Mouse (Mus musculus): ENCODE results near the gene 9230112D13Rik. TPM values are rescaled to one million over a fixed set of nuclear protein-coding genes. Genes with fewer than 3 reads are reported as not detected.

9230112D13Rik gene
- not detected for total RNA-seq (2021)

DNA sequence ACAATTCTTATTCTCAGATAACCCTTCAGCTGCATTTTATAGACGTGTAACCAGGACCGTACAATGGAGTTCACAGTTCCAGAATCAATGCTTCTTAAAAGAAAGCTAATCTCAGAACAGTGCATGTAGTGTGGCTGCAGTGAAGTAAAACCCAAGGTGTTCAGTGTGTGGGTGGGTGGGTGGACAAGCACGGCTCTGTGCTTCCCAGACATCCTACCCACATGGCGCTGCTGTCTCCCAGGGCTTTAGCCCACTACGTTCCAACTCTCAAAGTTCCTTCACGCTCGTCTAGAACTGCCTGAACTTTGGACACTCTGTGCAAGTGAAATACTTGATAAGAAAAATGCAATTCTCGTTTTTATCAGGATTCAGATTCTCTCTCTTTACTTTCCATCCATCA lies at the start of gene 9230112D13Rik:
TSS of gene 9230112D13Rik (minus strand) at position 101 of the 400 bp plus-strand sequence.
- intact Hi-C loops (cut with DNase I) = no loop called here
- no peak for DNase-seq (ENCODE audit: low spot score in 2 of 2)

DNA sequence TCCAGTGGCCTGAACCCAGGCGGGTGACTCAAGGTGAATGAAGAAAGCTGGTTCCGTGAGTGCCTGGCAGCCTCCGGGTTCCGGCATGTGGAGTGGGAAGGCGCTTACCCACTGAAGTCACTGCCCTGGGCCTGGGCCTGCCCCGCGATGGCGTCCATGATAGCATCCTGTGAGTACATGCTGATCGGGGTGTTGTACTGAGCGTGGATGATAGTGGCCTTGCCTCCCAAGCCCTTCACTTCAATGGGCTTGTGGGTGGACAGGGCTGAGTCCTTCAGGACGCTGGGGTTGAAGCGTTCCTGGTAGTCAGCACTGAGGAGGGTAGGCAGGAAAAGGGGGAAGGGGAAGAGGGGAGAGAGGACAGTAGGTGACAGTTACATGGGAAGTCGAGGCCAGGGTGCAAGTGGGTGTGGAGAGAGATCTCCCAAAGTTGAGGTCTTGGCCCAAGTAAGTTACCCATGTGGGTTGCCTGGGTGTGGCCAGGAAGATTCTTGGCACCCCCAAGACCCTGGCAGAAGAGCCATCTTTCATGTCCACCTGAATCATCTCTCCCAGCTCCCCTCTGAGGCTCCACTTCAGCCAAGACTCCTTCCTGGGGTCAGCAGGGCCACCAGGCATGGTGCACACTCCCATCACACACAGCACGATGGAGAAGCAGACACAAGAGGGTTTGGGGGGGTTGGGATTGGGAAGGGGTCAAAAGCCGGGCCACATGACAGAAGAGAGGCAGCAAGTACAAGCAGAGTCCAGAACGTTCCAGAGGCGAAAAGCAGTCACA lies 49.2 kb upstream of the 9230112D13Rik start:
- no peak for DNase-seq (ENCODE audit: low spot score in 2 of 2)
- intact Hi-C loops (cut with DNase I) = loop anchor here (10.0 kb wide), 1 partner anchor 297 kb away; no protein-coding TSS in a partner anchor

DNA sequence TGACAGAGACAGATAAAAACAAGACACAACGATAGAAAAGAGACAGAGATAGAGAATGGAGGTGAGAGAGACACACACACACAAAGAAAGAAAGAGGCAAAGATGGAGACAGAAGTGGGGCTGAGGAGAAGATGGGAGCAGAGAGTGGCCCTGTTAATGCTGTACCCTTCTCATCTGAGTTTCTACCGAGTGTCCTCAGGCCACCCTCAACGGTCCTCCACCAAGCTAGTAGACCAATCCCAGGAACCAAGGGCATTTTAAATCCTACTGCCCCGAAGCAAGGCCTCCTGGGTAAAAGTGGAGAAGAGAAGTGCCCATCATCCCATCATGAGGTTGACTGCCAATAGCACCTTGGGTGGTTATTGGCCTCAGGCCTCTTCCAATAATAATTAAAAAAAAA lies 48.3 kb upstream of the 9230112D13Rik start:
- no peak for DNase-seq (ENCODE audit: low spot score in 2 of 2)
- intact Hi-C loops (cut with DNase I) = loop anchor here (10.0 kb wide), 1 partner anchor 296 kb away; no protein-coding TSS in a partner anchor

DNA sequence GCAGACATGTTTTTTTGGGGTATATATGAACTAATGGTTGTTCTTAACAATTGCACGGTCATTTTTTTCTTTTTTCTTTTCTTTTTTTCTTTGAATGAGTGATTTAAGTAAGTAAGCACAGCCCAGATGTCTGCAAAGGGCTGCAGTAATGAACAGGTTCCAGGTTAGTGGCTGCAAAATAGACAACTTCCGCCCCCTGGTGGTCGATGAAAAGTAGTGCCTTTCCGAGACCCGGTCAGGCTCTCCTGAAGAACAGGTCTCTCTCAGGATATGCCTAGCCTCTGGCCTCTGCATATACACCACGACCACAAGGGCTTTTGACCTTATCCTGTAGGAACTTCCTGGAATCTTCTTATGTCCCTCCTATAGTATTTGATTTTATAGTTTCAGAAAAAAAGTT lies 47.7 kb upstream of the 9230112D13Rik start:
- intact Hi-C loops (cut with DNase I) = loop anchor here (10.0 kb wide), 1 partner anchor 295 kb away; no protein-coding TSS in a partner anchor
- DNase-seq (ENCODE audit: low spot score in 2 of 2) = peak; percentile 68 to 78

DNA sequence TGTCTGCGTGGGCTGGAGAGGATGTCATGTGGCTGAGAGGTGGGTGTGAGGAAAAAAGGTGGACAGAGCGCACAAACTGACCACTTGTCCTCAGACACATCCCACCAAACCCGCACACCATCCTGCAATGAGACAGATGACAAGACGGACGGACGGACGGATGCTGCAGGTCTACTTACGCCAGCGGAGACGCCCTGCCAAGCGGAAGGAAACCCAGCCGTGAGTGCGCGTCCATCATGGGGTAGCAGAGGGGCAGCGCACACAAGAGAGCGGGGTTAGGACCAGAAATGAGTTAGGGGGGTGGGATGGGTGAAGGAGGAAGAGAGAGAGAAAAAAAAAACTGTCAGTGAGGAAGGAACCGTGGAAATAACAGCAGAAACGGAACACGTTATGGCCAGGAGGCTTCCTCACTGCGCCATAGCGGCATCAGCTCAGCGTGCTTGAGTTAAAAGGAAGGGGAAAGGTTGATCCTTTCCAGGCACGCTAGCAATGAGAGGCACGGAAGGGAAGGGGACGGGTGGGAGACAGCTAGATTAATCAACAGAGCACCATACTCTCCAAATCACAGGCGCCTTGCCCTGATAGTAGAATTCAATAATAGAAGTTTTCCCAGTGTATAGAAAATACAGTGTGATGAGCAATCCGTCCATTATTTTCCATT lies 47.1 kb upstream of the 9230112D13Rik start:
- intact Hi-C loops (cut with DNase I) = loop anchor here (5.0 to 10.0 kb wide), 3 partner anchors 107 to 295 kb away; partner anchors contain the start of gene Sncg
- no peak for DNase-seq (ENCODE audit: low spot score in 2 of 2)

DNA sequence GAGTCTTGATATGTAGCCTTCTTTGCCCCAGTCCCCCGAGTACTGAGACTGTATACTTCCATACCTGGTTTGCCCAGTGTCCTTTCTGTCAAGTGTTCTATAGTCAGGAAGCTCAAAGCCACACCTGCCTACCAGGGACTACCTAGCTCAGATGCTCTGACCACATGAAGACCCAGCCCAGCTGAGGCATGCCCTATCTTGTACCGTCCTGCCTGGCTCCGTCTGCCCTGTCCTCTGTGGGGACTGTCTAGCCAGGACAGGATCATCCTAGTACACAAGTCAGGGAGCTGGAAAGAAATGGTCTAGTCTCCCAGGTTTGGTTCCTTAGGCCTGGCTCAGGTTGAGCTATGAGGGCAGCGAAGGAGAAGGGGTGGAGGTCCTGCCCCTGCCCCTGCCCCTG lies 46.0 kb upstream of the 9230112D13Rik start:
- intact Hi-C loops (cut with DNase I) = loop anchor here (5.0 kb wide), 2 partner anchors 106 to 196 kb away; partner anchors contain the start of gene Sncg
- no peak for DNase-seq (ENCODE audit: low spot score in 2 of 2)

DNA sequence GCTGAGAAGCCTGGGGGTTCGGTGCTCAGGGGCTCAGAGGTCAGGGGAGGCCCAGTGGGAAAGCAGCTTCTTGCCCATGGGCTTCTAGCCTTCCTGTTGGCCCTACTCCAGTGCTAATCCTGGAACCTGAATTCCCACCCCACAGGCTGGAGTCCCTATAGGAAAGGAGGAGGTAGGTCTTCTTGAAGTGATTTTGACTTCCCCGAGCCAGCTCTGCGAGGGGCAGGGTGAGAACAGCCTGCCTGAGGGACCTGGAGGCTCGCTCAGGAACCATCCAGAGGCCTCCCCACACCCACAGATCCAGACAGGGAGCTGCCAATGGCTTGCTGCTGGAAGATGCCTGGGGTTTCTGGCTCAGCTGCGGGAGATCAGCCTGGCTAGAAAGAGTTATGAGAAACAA lies 45.1 kb upstream of the 9230112D13Rik start:
- DNase-seq (ENCODE audit: low spot score in 2 of 2) = no peak
- intact Hi-C loops (cut with DNase I) = loop anchor here (5.0 kb wide), 2 partner anchors 105 to 195 kb away; partner anchors contain the start of gene Sncg

DNA sequence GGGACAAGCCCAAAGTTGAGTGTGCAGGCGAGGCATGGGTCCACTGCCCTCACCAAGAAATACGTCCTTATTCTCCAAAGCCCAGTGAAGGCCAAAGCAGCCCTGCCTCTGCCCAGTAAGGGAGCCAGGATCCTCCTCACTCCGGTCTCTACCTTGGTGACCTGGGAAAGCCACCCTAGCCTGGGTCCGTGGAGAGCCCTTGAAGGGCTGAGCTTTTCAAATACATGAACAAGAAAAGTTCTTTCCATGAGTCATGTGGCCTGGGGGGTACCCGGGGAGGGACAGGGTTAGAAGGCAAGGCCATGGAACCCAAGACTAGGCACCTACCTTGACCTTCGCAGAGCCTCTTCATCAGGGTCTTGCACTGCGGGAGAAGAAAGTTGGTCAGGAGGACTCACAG lies 43.9 kb upstream of the 9230112D13Rik start:
- intact Hi-C loops (cut with DNase I) = loop anchor here (5.0 kb wide), 2 partner anchors 104 to 194 kb away; partner anchors contain the start of gene Sncg
- no peak for DNase-seq (ENCODE audit: low spot score in 2 of 2)

DNA sequence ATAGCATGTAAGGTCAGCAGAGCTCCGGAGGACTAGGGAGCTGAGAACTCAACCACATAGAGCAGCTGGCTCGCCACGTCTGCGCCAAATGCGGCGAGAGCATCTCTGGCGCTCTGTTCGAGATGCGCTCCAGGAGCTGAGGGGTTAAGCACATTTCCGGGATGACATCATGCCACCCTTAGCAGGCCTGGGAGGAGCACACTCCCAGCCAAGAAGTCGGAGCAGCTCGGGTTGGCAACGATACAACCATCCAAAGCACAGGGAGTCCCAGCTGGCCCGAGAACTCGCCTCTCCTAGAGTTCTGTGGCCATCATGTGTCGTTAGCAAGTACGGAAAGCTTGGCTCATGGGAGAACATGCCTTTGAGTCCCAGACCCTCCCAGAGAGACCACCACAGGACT lies 43.1 kb upstream of the 9230112D13Rik start:
- intact Hi-C loops (cut with DNase I) = loop anchor here (5.0 kb wide), 2 partner anchors 103 to 193 kb away; partner anchors contain the start of gene Sncg
- DNase-seq (ENCODE audit: low spot score in 2 of 2) = no peak

DNA sequence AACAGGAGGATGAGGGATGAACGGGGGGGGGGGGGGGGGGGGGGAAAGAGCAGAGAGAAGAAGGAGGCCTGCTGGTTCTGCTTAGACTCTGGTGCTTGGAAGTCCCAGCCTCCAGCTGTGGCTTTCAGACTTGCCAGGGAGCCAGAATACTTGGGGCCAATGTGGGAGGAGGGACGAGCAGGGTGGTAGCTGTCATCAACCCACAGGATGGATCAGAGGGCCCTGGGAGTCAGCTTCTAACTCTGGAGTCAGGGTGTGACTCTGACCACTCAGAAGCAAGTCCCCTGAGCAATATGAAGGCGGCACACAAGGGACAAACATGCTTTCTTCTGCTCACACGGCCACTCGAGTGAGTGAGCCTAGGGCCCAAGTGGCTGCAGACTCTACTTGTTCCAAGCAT lies 42.0 kb upstream of the 9230112D13Rik start:
- intact Hi-C loops (cut with DNase I) = loop anchor here (5.0 kb wide), 2 partner anchors 102 to 192 kb away; partner anchors contain the start of gene Sncg

DNA sequence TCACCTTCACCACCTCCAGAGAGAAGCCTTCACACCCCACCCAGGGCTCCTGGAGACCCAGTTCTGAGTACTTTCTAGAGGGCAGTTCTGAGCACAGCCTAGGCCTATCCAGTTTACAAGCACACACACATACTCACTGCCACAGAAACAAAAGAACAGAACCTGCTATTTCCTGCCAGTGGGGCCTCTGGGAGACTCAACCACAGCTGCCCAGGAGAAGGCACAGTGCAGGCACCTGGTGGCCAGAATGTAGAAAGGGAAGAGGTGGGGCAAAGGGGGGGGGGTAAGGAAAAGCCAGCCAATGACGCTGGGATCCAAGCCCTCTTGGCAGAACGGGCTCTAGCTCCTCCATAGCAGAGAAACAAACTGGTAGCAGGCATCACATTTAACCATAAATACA lies 39.8 kb upstream of the 9230112D13Rik start:
- intact Hi-C loops (cut with DNase I) = no loop called here

More for the DNA sequence above, 42.0 kb upstream of the 9230112D13Rik start:
- DNase-seq (ENCODE audit: low spot score in 2 of 2) = no peak

DNA sequence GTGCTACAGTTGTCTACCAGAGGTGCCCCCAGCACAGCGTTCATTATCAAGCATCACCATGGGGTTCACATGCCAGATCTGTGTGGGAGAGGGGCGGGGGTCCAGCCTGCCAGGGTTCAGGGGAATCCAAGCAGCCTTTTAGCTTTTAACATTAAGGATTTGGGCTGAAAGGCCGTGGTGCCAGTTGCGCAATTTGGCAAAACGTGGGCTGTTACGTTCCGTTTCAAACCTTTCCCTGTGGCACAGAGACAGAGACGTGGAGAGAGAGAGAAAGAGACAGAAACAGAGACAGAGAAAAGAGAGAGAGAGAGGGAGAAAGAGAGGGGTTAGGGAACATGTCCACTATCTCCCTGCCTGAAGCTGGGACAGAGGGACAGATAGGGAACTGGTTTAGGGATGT lies 39.0 kb upstream of the 9230112D13Rik start:
- no peak for DNase-seq (ENCODE audit: low spot score in 2 of 2)
- intact Hi-C loops (cut with DNase I) = no loop called here

More for the DNA sequence above, 39.8 kb upstream of the 9230112D13Rik start:
- no peak for DNase-seq (ENCODE audit: low spot score in 2 of 2)

DNA sequence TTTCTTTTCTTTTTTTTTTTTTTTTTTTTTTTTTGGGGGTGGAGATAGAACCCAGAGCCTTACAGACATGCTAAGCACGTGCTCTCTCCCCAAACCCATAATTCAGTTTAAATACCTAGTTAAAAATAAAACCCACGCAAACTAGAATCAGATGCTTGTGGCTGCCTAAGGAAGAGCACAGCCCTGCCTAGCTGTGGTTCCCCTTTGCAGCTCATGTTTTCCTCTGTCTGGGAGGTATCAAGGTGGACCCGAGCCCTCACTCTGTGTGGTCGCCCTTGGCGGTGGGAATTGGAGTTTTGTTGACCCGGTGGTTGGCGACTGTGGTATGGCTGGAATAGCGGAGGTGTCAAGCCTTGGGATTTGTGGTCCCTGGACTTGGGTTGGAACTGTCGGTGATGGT lies 36.3 kb upstream of the 9230112D13Rik start:
- intact Hi-C loops (cut with DNase I) = no loop called here
- DNase-seq (ENCODE audit: low spot score in 2 of 2) = no peak

DNA sequence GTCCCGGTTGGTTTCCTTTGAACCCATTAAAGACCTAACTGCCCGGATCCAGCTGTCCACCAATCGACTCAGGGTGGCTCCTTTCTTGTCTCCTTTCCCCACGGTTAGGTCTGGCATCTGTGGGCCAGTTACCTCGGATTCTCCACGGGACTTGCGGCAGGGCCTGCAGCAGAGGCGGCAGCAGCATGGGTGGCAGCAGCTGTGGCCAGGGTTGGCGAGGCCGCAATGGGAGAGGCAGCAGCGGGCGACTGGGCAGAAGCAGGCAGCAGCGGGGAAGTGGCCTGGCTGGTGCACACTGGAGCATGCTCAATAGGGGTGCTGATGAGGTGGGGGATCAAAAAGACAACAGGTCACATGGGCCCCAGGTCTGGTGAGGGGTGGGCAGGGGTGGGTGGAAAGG lies 32.6 kb upstream of the 9230112D13Rik start:
- intact Hi-C loops (cut with DNase I) = no loop called here
- DNase-seq (ENCODE audit: low spot score in 2 of 2) = no peak

DNA sequence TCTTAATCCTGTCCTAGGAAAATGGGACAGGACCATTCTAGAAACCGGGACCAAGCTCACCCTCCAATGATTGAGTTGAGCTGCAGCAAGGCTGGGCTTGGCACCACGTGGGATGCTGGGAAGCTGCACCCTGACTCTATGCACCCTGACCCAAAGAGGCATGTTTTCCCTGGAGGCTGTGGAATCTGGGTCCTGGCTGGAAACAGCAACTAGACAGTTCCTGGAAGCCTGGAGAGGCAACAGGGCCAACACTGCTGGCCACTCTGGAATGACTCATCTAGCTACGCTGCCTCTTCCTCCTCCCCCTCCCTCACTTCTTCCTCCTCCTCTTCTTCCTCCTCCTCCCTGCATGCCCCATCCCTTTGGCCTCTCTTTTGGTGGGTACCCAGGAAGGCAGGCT lies 31.4 kb upstream of the 9230112D13Rik start:
- DNase-seq (ENCODE audit: low spot score in 2 of 2) = no peak
- intact Hi-C loops (cut with DNase I) = no loop called here

DNA sequence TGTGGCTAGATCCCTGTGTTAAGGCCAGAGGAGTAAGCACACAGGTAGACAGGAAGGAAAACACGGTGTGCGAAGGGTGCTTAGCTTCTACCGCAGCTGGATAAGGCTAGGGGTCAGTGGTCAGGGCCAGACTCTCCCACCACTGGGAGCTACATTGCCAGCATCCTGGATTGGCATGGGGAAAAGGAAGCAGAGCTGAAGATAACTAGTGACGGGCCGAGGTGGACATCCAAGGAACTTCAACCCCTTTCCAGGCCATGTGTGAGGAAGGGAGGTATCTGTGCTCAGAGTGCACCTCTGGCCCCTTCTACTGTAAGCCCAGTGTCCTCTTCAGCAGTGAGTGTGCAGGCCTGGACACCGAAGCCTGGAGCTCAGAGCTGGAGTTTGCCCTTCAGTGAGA lies 30.9 kb upstream of the 9230112D13Rik start:
- intact Hi-C loops (cut with DNase I) = no loop called here
- DNase-seq (ENCODE audit: low spot score in 2 of 2) = no peak

DNA sequence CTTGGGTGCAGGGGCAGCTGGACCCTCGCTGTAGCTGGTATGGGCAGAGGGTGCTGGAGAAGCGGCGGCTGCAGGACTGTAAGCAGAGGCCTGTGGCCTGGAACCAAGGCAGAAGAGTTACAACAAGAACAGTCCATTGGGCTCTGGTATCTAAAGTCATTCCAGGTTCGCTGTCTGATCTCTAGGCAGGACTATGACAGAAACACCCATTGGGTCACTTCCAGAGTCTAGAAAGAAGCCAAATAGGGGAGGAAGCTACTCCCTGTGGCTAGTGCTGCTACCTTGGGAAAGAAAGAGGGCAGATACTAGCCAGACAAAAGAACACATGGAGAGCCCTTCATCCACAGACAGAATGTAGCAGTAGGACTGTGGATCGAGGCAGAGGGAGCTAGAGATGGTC lies 29.6 kb upstream of the 9230112D13Rik start:
- DNase-seq (ENCODE audit: low spot score in 2 of 2) = no peak
- intact Hi-C loops (cut with DNase I) = no loop called here

DNA sequence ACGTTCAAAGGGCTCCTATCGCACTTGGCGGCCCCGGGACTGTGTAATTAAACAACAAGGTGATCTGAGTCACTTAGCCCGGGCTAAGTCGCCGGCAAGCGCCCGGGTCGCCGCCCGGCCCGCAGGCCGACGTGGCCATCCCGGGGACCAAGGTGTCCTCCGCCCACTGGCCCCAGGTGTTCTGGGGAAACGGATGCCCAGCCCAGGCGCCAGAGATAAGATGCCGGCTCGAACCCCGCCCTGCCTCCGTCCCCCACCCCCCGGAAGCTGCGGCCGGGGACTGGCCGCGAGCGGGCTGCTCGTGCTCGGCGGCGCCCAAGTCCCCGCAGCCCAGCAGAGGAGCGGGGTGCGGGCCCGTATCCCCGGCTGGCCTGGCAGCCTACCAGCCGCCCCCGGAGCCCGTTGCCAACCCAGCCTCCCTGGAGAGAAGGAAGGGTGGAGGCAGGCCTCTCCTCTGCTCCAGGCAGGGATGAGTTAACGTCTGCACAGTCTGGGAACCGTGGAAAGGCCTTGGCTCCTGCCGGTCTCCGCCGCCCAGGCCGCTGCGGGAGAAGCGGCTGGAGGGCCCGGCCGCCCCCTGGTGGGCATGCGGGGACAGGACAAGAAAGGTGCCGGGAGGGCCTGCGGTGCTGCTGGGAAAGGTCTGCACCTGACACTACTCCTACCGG lies 26.5 kb upstream of the 9230112D13Rik start:
- DNase-seq (ENCODE audit: low spot score in 2 of 2) = peak; percentile 79 to 86

DNA sequence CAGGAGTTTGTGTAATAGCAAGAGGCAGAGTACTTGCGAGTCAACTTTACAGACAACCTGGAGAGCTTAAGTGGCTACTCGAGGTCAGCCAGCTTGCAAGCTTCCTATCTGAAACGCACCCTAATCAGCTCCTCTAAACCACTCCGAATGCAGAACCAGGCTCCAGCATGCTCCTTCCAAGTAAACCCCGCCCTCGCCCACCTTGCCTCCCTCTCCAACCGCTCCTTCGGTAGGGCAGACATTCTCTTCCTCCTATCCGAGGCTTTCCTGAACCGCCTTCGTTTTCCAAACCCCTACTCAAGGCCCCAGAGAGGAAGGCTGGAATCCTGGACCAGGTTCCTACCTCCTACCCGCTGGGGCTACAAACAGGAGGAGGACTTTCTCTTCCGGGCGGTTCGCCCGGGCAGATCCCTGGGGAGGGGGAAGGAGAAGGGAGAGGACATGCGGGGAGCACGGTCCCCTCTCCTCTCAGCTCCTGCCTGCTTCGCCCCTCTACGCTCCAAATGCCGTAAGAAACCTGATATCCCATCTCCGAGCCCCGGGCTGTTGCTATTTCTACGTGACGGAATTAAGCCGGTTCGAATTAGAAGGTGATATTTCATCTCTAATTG lies 25.9 kb upstream of the 9230112D13Rik start:
- intact Hi-C loops (cut with DNase I) = loop anchor here (1.0 to 2.0 kb wide), 2 partner anchors 46 to 90 kb away; no protein-coding TSS in a partner anchor
- DNase-seq (ENCODE audit: low spot score in 2 of 2) = peak; percentile 63 to 68

More for the DNA sequence above, 26.5 kb upstream of the 9230112D13Rik start:
- intact Hi-C loops (cut with DNase I) = loop anchor here (1.0 to 2.0 kb wide), 2 partner anchors 47 to 90 kb away; no protein-coding TSS in a partner anchor

All from left cerebral cortex, postnatal 36 days (tissue).